Comparison of ENCODE assay signal across 15 mouse cellular contexts in the genomic region with DNA sequence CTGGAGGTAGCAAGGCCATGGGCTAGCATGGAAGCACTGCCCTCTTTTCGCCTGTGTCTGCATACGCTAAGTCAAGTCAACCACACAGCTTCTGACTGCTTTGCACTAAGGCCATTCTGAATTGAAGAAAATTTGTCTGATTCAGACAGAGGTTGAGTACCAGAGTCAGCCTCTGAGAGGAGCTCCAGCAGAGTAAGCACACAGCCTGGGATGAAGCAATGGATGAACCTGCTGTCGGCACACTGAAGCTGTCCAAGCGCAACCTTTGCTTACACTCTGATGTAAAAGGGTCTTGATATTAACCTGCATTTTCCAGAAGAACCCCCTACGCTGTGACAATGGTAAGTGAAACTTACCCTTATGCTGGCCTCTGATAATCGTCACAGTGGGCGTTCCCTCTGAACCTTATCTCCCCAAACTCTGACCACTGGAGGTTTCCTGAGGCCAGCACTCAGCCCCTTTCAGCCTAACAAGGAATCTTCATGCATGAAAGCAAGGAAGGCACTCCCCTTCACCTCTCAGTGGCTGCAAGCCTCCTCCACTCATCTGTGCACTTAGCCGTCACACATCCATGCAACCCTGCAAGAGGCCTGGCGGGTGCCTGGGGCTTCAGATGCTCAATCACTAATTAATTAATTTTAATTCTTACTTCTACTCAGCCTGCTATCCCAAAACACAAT. TPM values are rescaled to one million over a fixed set of nuclear protein-coding genes. Genes with fewer than 3 reads are reported as not detected.
DNase-seq lines count a peak whose midpoint lies in the region; ATAC-seq lines count a peak whose summit lies in the region.
"Had no signal": no experiment of that assay in that cellular context is flagged by ENCODE, and none has a peak within 500 bp of the region (broad histone marks: within the 10 kb centered on the region; RNA-seq: fewer than 3 reads in every experiment).

No protein-coding gene starts in this region.

- H3K27ac ChIP-seq in kidney, embryonic 16.5 days (ENCODE audit: low read length) = no peak overlapping the region
- no peak overlapping the region for H3K27ac ChIP-seq in liver, embryonic 16.5 days (ENCODE audit: low read length)

- 54% methylated on average over 9 of the region's 9 CpGs for WGBS in kidney, embryonic 16.5 days
- WGBS in liver, embryonic 16.5 days (ENCODE audit: insufficient replicate concordance) = 34% methylated on average over 9 of the region's 9 CpGs

- H3K4me3 ChIP-seq in erythroblast, embryonic 14.5 days (replicated peaks) = peak overlapping the region; percentile 22
- no peak overlapping the region for H3K4me3 ChIP-seq in kidney, embryonic 16.5 days (ENCODE audit: low read length)
- H3K4me3 ChIP-seq in liver, embryonic 16.5 days (ENCODE audit: low read depth, low read length) = no peak overlapping the region

- no peak overlapping the region for H3K9ac ChIP-seq in kidney, embryonic 16.5 days (replicated peaks; ENCODE audit: low read length)
- H3K9ac ChIP-seq in liver, embryonic 16.5 days (ENCODE audit: low read depth, low read length) = no peak overlapping the region

- H3K9me3 ChIP-seq in erythroblast, embryonic 14.5 days (ENCODE audit: control insufficient read depth, low read length) = no peaks in the 10 kb centered on the region
- no peaks in the 10 kb centered on the region for H3K9me3 ChIP-seq in kidney, embryonic 16.5 days (ENCODE audit: low read length)
- no peaks in the 10 kb centered on the region for H3K9me3 ChIP-seq in liver, embryonic 16.5 days (replicated peaks; ENCODE audit: control insufficient read depth, low read length)

- no peaks in the 10 kb centered on the region for H3K27me3 ChIP-seq in erythroblast, embryonic 14.5 days (ENCODE audit: control insufficient read depth)
- no peaks in the 10 kb centered on the region for H3K27me3 ChIP-seq in kidney, embryonic 16.5 days (ENCODE audit: insufficient read depth, low read length)
- no peaks in the 10 kb centered on the region for H3K27me3 ChIP-seq in liver, embryonic 16.5 days (ENCODE audit: control insufficient read depth, insufficient read depth, low read depth, low read length)
- H3K27me3 ChIP-seq: Patski had no signal

- no peak overlapping the region; the same call in 1 of the 2 replicates for H3K4me2 ChIP-seq in kidney, embryonic 16.5 days (replicated peaks; ENCODE audit: low read depth, low read length)
- 0 out of 2 replicates have a peak overlapping the region, but pooled peaks have one; percentile 9 for H3K4me2 ChIP-seq in liver, embryonic 16.5 days (ENCODE audit: low read depth, low read length)

- no peak for DNase-seq in kidney, postnatal 25 days
- DNase-seq in NIH3T3 (ENCODE audit: low read depth) = peak; percentile 30
- no peak for DNase-seq in spleen, adult 18-20 months
- no peak for DNase-seq in urinary bladder, postnatal 36 days (ENCODE audit: low spot score in 2 of 2)
- DNase-seq: B cell, adult 2 months; thymus, postnatal 4 days had no signal

- ATAC-seq in erythroblast, adult 5-6 weeks (replicated peaks; ENCODE audit: low FRiP score, poor library complexity, severe bottlenecking) = no peak
- ATAC-seq in kidney, embryonic 16.5 days (ENCODE audit: low FRiP score, low TSS enrichment) = peak; percentile 96
- peak; percentile 48; the same call in 1 of the 2 replicates for ATAC-seq in liver, embryonic 16.5 days (ENCODE audit: low read depth)
- ATAC-seq: intestine, embryonic 16.5 days; Patski had no signal

- no peaks in the 10 kb centered on the region for H3K36me3 ChIP-seq in erythroblast, embryonic 14.5 days (ENCODE audit: control insufficient read depth)
- no peaks in the 10 kb centered on the region for H3K36me3 ChIP-seq in kidney, embryonic 16.5 days (ENCODE audit: insufficient read depth, low read length)
- H3K36me3 ChIP-seq in liver, embryonic 16.5 days (ENCODE audit: control insufficient read depth, insufficient read depth) = no peaks in the 10 kb centered on the region

- peaks cover 12% of the 10 kb centered on the region for H3K4me1 ChIP-seq in erythroblast, embryonic 14.5 days (ENCODE audit: control insufficient read depth)
- H3K4me1 ChIP-seq in kidney, embryonic 16.5 days (ENCODE audit: insufficient read depth, low read length) = 0 out of 2 replicates have a peak, but pooled peaks cover 5% of the 10 kb centered on the region
- peaks cover 6% of the 10 kb centered on the region; the same call in 1 of the 2 replicates for H3K4me1 ChIP-seq in liver, embryonic 16.5 days (ENCODE audit: control insufficient read depth, low read depth, low read length)

RNA-seq across cellular contexts. Expression of gene Nobox, which starts 45.3 kb away (rescaled TPM):
- polyA plus RNA-seq in erythroblast, embryonic 14.5 days (2012) = not detected in 2 replicates
- not detected in 2 replicates for total RNA-seq in erythroblast, adult 5-6 weeks (2015; ENCODE audit: low replicate concordance)
- not detected in 2 replicates for total RNA-seq in erythroblast, adult 5-6 weeks (2017; ENCODE audit: low replicate concordance)
- polyA plus RNA-seq in kidney, embryonic 16.5 days (2015; fragmentation: Nextera tagmentation; extraction: Ambion mirVana) = 0.19 TPM in 1 of 2 replicates, not detected in the other
- not detected in 2 replicates for polyA plus RNA-seq in liver, embryonic 16.5 days (2015; fragmentation: Nextera tagmentation; extraction: Ambion mirVana)
- total RNA-seq: gastrocnemius, postnatal 4 days; layer of hippocampus, postnatal 14 days; monocyte, adult 5-6 weeks had no signal
- polyA plus RNA-seq: intestine, embryonic 16.5 days; Patski had no signal
